Mouse (Mus musculus) embryonic fibroblast, embryonic 13.5 days (primary cell): ENCODE results near the gene Mab21l3.

Source experiments
- CTCF ChIP-seq: IDR thresholded peaks from 2 replicates; pipeline ENCODE4 v1.5.1; 2011; ENCODE audit warnings: mild to moderate bottlenecking, control low read depth, low read length, moderate library complexity, borderline replicate concordance; ENCODE audit not compliant: insufficient read depth
- POLR2A ChIP-seq: IDR thresholded peaks from 2 replicates; pipeline ENCODE4 v1.6.1; 2011; ENCODE audit warnings: low read depth, mild to moderate bottlenecking, control low read depth, low read length, moderate library complexity

DNA sequence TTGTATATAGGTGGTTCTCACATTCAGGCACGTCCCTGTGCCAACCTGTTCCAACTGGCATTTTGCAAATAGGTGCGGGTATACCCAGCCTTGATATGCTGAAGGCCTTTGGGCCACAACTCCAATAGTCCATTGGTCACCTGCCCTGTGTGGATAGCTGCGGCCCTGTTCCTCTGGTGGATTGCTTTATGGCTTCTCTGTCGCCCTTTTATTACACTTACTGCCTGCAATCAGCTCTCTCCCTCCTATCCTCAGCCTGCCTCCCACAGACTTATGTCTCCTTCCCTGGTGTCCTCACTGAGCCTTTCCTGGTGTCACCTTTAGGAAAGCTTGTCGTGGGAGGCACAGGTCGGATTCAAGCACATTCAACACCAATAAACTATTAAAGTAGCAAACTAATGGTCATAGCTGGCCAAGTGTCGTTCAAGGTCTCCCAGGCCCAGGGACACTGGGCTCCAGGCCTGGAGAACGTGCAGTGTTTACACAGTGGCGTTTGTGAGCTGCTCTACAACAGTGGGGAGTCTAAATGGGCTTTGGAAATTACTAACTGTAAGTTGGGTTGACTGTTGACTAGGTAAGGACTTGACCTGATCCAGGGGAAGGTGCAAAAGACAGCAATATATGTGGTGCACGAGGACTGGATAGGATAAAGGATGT, 63.9 kb downstream of the Mab21l3 start:
- TF ChIP-seq POLR2A (no peak), CTCF (no peak)
